Mouse (Mus musculus): ENCODE results near the gene Map2k5. TPM values are rescaled to one million over a fixed set of nuclear protein-coding genes. Genes with fewer than 3 reads are reported as not detected.

Gene Map2k5
- polyA plus RNA-seq, 1 experiment from 2014 or later = 30.5 TPM

DNA sequence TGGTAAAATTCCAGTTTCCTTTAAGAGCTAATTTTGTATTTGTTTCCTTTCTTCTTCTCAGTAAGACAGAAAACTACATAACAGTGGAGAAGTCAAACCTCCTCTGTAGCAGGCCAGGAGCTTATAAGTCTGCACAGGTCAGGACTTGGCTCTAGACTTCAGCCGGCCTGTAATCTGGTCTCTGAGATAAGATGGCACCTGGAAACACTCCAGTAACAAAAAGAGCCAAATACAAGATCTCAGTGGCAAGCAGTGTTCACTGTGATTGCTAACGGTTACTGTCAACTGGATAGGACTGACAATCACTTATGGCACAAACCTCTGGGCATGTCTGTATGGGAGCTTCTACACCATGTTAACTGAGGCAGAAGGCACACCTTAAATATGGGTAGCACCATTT is 4.4 kb downstream of the Map2k5 start:
- no peak overlapping the region for H3K27ac ChIP-seq
- H3K27me3 ChIP-seq = no peaks in the 10 kb centered on the region
- no peak for ATAC-seq (ENCODE audit: insufficient number of reproducible peaks, low FRiP score, low TSS enrichment, low read depth)
- H3K4me1 ChIP-seq = peaks cover 19% of the 10 kb centered on the region
- H3K9ac ChIP-seq = no peak overlapping the region
- H3K9me3 ChIP-seq = no peaks in the 10 kb centered on the region
- H3K4me3 ChIP-seq = no peak overlapping the region
- 83% methylated on average over 2 of the region's 2 CpGs for WGBS
- H3K4me2 ChIP-seq = no peak overlapping the region
- peaks cover 29% of the 10 kb centered on the region for H3K36me3 ChIP-seq

DNA sequence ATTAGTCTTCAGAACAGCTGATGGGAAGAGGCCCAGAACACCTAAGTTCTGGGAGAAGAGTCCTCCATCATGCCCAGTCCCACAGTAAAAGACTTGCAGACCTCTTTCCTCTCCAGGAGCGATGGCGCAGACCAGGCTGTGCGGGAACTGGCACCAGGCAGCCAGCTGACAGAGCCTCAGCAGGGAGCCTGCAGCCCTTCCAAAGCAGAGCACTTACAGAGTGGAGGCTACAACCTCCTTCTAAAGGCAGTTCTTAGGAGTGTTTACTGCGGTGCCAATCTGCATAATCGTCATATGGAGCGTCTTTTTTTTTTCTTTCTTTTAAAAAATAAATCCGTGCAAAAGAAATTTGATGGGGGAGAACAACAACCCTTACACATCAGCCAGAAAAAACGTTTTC is 5.2 kb downstream of the Map2k5 start:
- whole genome bisulfite sequencing = 76% methylated on average over 8 of the region's 8 CpGs
- H3K4me1 ChIP-seq = peaks cover 19% of the 10 kb centered on the region
- no peak overlapping the region for H3K27ac ChIP-seq
- H3K36me3 ChIP-seq = peaks cover 29% of the 10 kb centered on the region
- no peak overlapping the region for H3K4me3 ChIP-seq
- no peaks in the 10 kb centered on the region for H3K27me3 ChIP-seq
- H3K9me3 ChIP-seq = no peaks in the 10 kb centered on the region
- no peak for ATAC-seq (ENCODE audit: insufficient number of reproducible peaks, low FRiP score, low TSS enrichment, low read depth)
- no peak overlapping the region for H3K4me2 ChIP-seq
- H3K9ac ChIP-seq = no peak overlapping the region

DNA sequence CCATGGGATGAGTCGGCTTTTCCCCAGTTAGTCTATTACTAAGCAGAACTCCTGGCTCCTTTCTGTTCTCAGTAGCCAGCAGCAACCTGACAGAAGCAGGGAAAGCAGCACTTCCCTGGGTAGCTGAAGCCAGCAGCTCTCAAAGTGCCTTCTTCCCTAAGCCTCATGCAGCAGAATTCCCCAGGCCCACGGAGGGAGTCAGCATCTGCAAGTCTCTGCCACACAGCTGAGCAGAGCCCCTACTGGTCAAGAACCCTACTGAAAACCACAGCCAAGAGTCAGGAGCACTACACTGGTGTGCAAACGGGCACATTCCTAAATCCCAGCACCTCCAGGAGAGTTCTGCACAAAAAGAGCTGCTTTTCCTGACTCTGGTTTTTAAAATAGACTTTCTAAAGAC is 17.3 kb downstream of the Map2k5 start:
- no peak for ATAC-seq (ENCODE audit: insufficient number of reproducible peaks, low FRiP score, low TSS enrichment, low read depth)
- Histone ChIP-seq H3K36me3 (peaks cover 21% of the 10 kb centered on the region), H3K4me1 (0 out of 2 replicates have a peak, but pooled peaks cover 3% of the 10 kb centered on the region), H3K9ac (no peak overlapping the region), H3K27ac (no peak overlapping the region), H3K27me3 (no peaks in the 10 kb centered on the region), H3K9me3 (no peaks in the 10 kb centered on the region), H3K4me3 (no peak overlapping the region), H3K4me2 (no peak overlapping the region)
- WGBS = 63% methylated on average over 3 of the region's 3 CpGs

DNA sequence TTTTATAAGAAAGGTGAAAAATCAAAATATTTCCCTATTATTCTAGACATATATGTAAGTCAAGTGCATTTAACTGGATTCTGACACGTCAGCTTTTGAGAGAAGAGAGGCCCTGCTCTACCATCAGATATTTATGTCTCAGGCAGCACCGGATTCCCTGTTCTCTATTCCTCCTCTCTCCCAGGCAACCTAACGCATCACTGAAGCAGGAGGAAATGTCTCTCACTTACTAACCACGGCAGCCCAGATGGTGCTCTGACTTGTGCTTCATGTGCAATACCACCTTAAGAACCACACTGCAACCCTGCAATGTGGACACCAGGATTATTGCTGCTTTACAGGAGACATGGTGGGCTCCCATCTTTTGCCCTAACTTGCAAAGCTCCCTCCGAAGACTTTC is 18.7 kb downstream of the Map2k5 start:
- no peak for ATAC-seq (ENCODE audit: insufficient number of reproducible peaks, low FRiP score, low TSS enrichment, low read depth)
- Histone ChIP-seq H3K9ac (no peak overlapping the region), H3K4me3 (no peak overlapping the region), H3K4me2 (no peak overlapping the region), H3K36me3 (peaks cover 27% of the 10 kb centered on the region), H3K4me1 (0 out of 2 replicates have a peak, but pooled peaks cover 3% of the 10 kb centered on the region), H3K9me3 (no peaks in the 10 kb centered on the region), H3K27ac (no peak overlapping the region), H3K27me3 (no peaks in the 10 kb centered on the region)
- WGBS = 86% methylated on average over 5 of the region's 5 CpGs

DNA sequence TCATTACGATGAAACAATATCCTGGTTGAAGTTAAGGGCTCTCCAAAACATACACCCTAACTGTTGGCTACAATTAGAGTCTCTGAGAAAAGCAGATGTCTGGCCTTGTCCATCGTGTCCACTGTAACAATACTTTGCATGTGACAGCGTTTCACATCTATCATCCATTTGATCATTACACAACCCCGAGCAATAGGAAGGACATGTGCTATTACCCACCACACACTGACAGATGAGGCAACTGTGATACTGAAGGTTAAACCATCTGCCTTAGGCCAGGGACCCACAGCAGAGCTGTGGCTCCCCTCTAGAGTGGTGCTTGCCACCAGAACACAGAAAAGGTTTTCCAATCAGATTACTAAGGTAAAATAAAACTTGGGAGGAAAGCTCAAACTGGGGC is 21.0 kb downstream of the Map2k5 start:
- Histone ChIP-seq H3K36me3 (peaks cover 27% of the 10 kb centered on the region), H3K4me3 (no peak overlapping the region), H3K27ac (no peak overlapping the region), H3K9ac (no peak overlapping the region), H3K4me1 (no peaks in the 10 kb centered on the region), H3K4me2 (no peak overlapping the region), H3K27me3 (no peaks in the 10 kb centered on the region), H3K9me3 (no peaks in the 10 kb centered on the region)
- no peak for ATAC-seq (ENCODE audit: insufficient number of reproducible peaks, low FRiP score, low TSS enrichment, low read depth)
- WGBS = 83% methylated on average over 4 of the region's 4 CpGs

DNA sequence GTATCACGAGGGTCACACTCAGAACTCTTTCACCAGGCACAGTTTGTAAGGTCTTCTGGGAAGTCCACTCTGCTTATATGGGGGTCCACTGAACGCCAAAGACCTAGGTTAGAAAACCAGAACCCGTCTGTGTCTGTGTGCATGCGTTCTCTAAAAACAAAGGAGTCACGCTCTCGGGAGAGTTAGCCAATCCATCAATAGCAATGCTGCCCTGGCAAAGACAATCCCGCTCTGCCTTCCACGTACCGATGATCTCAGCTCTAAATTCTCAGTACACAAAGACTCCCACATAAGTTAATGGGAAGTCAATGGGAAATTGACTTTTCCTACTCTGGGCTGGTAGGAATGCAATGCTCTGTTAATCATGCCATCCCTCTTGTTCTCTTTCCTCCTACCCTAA is 21.4 kb downstream of the Map2k5 start:
- no peaks in the 10 kb centered on the region for H3K4me1 ChIP-seq
- H3K9me3 ChIP-seq = no peaks in the 10 kb centered on the region
- H3K4me2 ChIP-seq = no peak overlapping the region
- no peaks in the 10 kb centered on the region for H3K27me3 ChIP-seq
- no peak overlapping the region for H3K9ac ChIP-seq
- no peak for ATAC-seq (ENCODE audit: insufficient number of reproducible peaks, low FRiP score, low TSS enrichment, low read depth)
- H3K27ac ChIP-seq = no peak overlapping the region
- H3K36me3 ChIP-seq = peaks cover 27% of the 10 kb centered on the region
- WGBS = 87% methylated on average over 9 of the region's 9 CpGs
- H3K4me3 ChIP-seq = no peak overlapping the region

DNA sequence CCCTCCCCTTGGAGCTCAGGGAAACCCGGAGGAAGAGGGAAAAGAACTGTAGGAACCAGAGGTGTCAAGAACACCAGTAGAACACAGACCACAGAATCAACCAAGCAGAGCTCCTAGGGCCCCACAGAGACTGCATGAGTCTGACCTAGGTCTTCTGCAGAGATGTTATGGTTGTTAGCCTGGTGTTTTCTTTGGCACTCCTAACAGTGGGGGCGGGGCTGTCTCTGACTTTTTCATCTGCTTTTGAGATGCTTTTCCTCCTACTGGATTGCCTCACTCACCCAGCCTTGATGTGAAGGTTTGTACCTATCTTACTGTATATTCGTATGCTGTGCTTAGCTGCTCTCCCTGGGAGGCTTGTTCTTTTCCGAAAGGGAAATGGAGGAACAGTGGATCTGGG is 23.5 kb downstream of the Map2k5 start:
- Histone ChIP-seq H3K4me1 (no peaks in the 10 kb centered on the region), H3K36me3 (peaks cover 27% of the 10 kb centered on the region), H3K27me3 (no peaks in the 10 kb centered on the region), H3K4me2 (no peak overlapping the region), H3K9me3 (no peaks in the 10 kb centered on the region), H3K27ac (no peak overlapping the region), H3K9ac (no peak overlapping the region), H3K4me3 (no peak overlapping the region)
- no peak for ATAC-seq (ENCODE audit: insufficient number of reproducible peaks, low FRiP score, low TSS enrichment, low read depth)
- 78% methylated on average over 4 of the region's 4 CpGs for WGBS

DNA sequence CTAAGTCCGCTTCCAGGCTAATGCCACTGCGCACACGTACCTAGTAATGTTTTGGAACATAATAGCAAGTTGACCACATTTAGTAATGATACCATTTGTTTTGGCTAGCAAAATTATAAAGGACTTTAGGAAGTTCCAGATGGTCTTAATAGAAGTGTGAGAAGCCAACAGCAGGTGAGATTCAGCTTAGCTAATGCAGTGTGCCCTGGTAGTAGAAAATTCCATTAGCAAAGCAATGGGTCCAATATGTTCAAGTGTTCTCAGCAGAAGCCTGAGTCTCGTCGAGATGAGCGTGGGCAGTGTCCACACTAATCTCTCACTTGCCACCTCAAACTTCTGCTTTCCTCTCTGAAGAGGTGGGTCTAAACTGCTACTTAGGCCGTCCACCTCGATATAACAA is 27.7 kb downstream of the Map2k5 start:
- no peak overlapping the region for H3K27ac ChIP-seq
- H3K9me3 ChIP-seq = no peaks in the 10 kb centered on the region
- H3K4me3 ChIP-seq = no peak overlapping the region
- no peaks in the 10 kb centered on the region for H3K27me3 ChIP-seq
- H3K9ac ChIP-seq = no peak overlapping the region
- no peak overlapping the region for H3K4me2 ChIP-seq
- ATAC-seq (ENCODE audit: insufficient number of reproducible peaks, low FRiP score, low TSS enrichment, low read depth) = no peak
- no peaks in the 10 kb centered on the region for H3K4me1 ChIP-seq
- peaks cover 4% of the 10 kb centered on the region; the same call in 1 of the 2 replicates for H3K36me3 ChIP-seq
- WGBS = 86% methylated on average over 8 of the region's 8 CpGs

DNA sequence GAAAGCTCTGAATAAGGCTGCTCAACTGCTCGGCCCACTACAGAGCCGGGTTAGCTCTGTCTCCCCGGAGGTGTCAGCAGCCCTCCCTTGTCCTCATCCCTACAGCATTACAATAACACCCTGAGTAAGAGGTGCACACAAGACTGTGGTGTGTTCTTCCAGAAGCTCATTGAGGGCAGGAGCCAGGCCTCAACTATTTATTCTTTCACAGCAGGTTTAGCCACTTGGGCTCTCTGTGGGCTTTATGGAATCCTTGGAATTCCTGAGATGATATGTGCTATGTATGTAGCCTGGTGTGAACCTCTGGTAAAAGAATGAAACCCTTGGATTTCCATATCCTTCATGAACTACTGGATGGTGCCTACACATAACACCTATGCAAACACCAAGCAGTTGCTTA is 28.5 kb downstream of the Map2k5 start:
- no peak overlapping the region for H3K4me3 ChIP-seq
- no peak overlapping the region for H3K4me2 ChIP-seq
- no peak for ATAC-seq (ENCODE audit: insufficient number of reproducible peaks, low FRiP score, low TSS enrichment, low read depth)
- 0 out of 2 replicates have a peak, but pooled peaks cover 3% of the 10 kb centered on the region for H3K36me3 ChIP-seq
- H3K27me3 ChIP-seq = no peaks in the 10 kb centered on the region
- H3K9me3 ChIP-seq = no peaks in the 10 kb centered on the region
- no peak overlapping the region for H3K9ac ChIP-seq
- no peaks in the 10 kb centered on the region for H3K4me1 ChIP-seq
- WGBS = 83% methylated on average over 3 of the region's 3 CpGs
- H3K27ac ChIP-seq = no peak overlapping the region

DNA sequence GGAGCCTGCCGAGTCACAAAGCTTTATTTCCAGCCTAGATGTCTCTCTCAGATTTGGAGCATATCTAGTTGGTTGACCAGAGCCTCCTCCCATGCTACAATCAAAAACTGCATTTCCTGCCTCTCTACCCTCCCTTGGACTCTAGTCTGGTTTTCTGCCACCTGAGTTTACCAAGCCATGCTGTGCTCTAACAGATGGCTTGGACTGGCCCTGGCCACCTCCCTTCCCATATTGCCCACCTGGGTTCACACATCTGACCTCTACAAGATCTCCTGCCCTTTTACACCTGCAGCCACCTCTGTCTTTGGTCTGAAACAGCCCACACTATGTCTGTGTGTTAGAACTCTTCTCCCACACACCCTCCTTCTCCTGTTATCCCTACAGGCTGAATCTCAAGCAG is 29.6 kb downstream of the Map2k5 start:
- Histone ChIP-seq H3K36me3 (no peaks in the 10 kb centered on the region), H3K27ac (no peak overlapping the region), H3K27me3 (no peaks in the 10 kb centered on the region), H3K4me2 (no peak overlapping the region), H3K4me1 (no peaks in the 10 kb centered on the region), H3K9ac (no peak overlapping the region), H3K4me3 (no peak overlapping the region), H3K9me3 (no peaks in the 10 kb centered on the region)
- no peak for ATAC-seq (ENCODE audit: insufficient number of reproducible peaks, low FRiP score, low TSS enrichment, low read depth)
- WGBS = 84% methylated on average over 1 of the region's 1 CpGs

DNA sequence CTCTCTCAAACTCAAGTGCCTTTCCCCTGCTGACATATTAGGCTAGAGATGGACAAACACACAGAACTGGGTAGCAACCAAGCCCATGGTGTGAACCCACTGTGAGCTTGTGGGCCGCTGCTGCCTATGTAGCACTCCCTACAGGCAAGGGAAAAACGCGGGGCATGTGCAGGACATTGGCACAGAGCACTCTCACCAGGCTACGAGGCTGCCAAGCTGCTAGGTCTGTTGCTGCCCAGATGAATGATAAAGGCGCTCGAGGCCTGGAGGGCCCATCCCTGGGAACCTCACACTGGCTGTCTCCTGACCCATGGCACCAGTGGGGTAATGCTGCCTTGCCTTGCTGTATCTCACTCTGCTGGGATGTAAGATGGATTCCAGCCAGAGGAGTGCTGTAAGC is 31.7 kb downstream of the Map2k5 start:
- no peaks in the 10 kb centered on the region for H3K9me3 ChIP-seq
- H3K36me3 ChIP-seq = 0 out of 2 replicates have a peak, but pooled peaks cover 4% of the 10 kb centered on the region
- no peak overlapping the region for H3K4me2 ChIP-seq
- ATAC-seq (ENCODE audit: insufficient number of reproducible peaks, low FRiP score, low TSS enrichment, low read depth) = no peak
- no peak overlapping the region for H3K27ac ChIP-seq
- H3K27me3 ChIP-seq = no peaks in the 10 kb centered on the region
- no peaks in the 10 kb centered on the region for H3K4me1 ChIP-seq
- WGBS = 89% methylated on average over 6 of the region's 6 CpGs
- H3K9ac ChIP-seq = no peak overlapping the region
- no peak overlapping the region for H3K4me3 ChIP-seq

DNA sequence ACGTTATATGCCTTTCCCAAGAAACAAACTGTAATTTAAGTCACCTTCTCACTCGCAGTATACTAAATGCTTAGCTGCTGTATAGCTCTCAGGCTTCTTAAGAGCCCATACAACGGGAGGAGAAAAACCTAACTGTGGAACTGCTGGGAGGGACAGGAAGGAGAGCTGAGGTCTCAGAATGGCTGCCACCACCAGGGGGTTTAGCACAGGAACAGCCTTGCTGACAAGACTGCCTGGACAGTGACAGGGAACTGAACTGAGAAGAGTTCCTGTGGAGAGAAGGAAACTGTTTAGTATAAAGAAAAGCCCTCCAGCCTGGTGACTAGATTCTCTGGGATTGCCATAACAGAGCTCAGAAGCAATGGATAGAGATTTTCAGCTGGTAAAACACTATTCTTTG is 35.9 kb downstream of the Map2k5 start:
- Histone ChIP-seq H3K9me3 (no peaks in the 10 kb centered on the region), H3K4me3 (no peak overlapping the region), H3K27me3 (no peaks in the 10 kb centered on the region), H3K4me2 (no peak overlapping the region), H3K36me3 (peaks cover 16% of the 10 kb centered on the region), H3K27ac (no peak overlapping the region), H3K4me1 (peaks cover 5% of the 10 kb centered on the region; the same call in 1 of the 2 replicates), H3K9ac (no peak overlapping the region)
- ATAC-seq (ENCODE audit: insufficient number of reproducible peaks, low FRiP score, low TSS enrichment, low read depth) = no peak
- WGBS = 83% methylated on average over 3 of the region's 3 CpGs

DNA sequence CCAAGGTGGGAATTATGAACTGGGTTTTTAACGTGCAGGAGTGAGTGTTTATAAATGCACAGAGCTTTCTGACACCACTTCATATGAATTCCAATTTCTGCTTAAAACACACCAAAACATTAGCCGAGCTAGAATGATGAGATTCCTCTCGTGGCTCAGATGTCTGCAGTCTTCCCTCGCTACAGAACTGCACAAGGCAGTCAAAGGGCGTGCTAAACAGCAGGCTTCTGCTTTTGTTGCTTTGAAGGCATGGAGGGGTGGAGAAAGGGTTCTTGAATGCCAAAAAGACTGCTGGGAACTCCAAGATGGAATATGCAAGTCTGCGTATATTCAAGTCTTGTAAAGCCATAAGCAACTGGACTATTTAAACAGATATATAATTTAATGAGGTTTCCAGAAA is 38.4 kb downstream of the Map2k5 start:
- 32% methylated on average over 6 of the region's 6 CpGs for WGBS
- H3K4me3 ChIP-seq = no peak overlapping the region
- no peak overlapping the region for H3K27ac ChIP-seq
- no peak overlapping the region for H3K9ac ChIP-seq
- no peak overlapping the region for H3K4me2 ChIP-seq
- ATAC-seq (ENCODE audit: insufficient number of reproducible peaks, low FRiP score, low TSS enrichment, low read depth) = no peak
- H3K9me3 ChIP-seq = no peaks in the 10 kb centered on the region
- peaks cover 5% of the 10 kb centered on the region; the same call in 1 of the 2 replicates for H3K4me1 ChIP-seq
- H3K27me3 ChIP-seq = no peaks in the 10 kb centered on the region
- H3K36me3 ChIP-seq = peaks cover 35% of the 10 kb centered on the region
